In genomic region chr16:10783152-10783434, GRCm38 (mm10) we compare ENCODE assay signal across 10 mouse cellular contexts. TPM values are rescaled to one million over a fixed set of nuclear protein-coding genes. Genes with fewer than 3 reads are reported as not detected.
DNase-seq lines count a peak whose midpoint lies in the region; ATAC-seq lines count a peak whose summit lies in the region.
"Had no signal": no experiment of that assay in that cellular context is flagged by ENCODE, and none has a peak within 500 bp of the region (broad histone marks: within the 10 kb centered on the region; RNA-seq: fewer than 3 reads in every experiment).

No protein-coding gene starts in this region.

- peaks cover 12% of the 10 kb centered on the region; the same call in 1 of the 2 replicates for H3K27me3 ChIP-seq in heart, embryonic 10.5 days (ENCODE audit: insufficient read depth, poor library complexity, severe bottlenecking)
- H3K27me3 ChIP-seq in midbrain, embryonic 15.5 days (replicated peaks) = peaks cover 8% of the 10 kb centered on the region; the same call in 1 of the 2 replicates
- H3K27me3 ChIP-seq in midbrain, embryonic 11.5 days (ENCODE audit: control insufficient read depth, insufficient read depth, low read length) = peaks cover 15% of the 10 kb centered on the region
- no peaks in the 10 kb centered on the region for H3K27me3 ChIP-seq in intestine, embryonic 15.5 days (replicated peaks)

- no peak for ATAC-seq in midbrain, embryonic 15.5 days (replicated peaks)
- ATAC-seq in midbrain, embryonic 11.5 days (ENCODE audit: low FRiP score) = no peak
- no peak for ATAC-seq in intestine, embryonic 15.5 days

- peak overlapping the region; percentile 79 for H3K27ac ChIP-seq in heart, embryonic 10.5 days
- no peak overlapping the region for H3K27ac ChIP-seq in midbrain, embryonic 15.5 days
- H3K27ac ChIP-seq in midbrain, embryonic 11.5 days (ENCODE audit: low read depth, low read length) = no peak overlapping the region
- H3K27ac ChIP-seq in intestine, embryonic 15.5 days = no peak overlapping the region

- H3K9me3 ChIP-seq in heart, embryonic 10.5 days = no peaks in the 10 kb centered on the region
- no peaks in the 10 kb centered on the region for H3K9me3 ChIP-seq in midbrain, embryonic 15.5 days
- H3K9me3 ChIP-seq in midbrain, embryonic 11.5 days (ENCODE audit: control insufficient read depth, low read length) = no peaks in the 10 kb centered on the region
- no peaks in the 10 kb centered on the region for H3K9me3 ChIP-seq in intestine, embryonic 15.5 days

- WGBS in heart, embryonic 10.5 days = 21% methylated on average over 1 of the region's 1 CpGs
- WGBS in midbrain, embryonic 15.5 days = 59% methylated on average over 1 of the region's 1 CpGs
- 62% methylated on average over 1 of the region's 1 CpGs for WGBS in midbrain, embryonic 11.5 days
- 20% methylated on average over 1 of the region's 1 CpGs for WGBS in intestine, embryonic 15.5 days

- peaks cover 72% of the 10 kb centered on the region for H3K4me1 ChIP-seq in heart, embryonic 10.5 days
- peaks cover 35% of the 10 kb centered on the region for H3K4me1 ChIP-seq in midbrain, embryonic 15.5 days
- H3K4me1 ChIP-seq in midbrain, embryonic 11.5 days (ENCODE audit: control insufficient read depth, insufficient read depth, low read length) = peaks cover 10% of the 10 kb centered on the region
- H3K4me1 ChIP-seq in intestine, embryonic 15.5 days (replicated peaks) = peaks cover 43% of the 10 kb centered on the region

- H3K4me3 ChIP-seq in heart, embryonic 10.5 days = 0 out of 2 replicates have a peak overlapping the region, but pooled peaks have one; percentile 82
- no peak overlapping the region for H3K4me3 ChIP-seq in midbrain, embryonic 15.5 days
- H3K4me3 ChIP-seq in midbrain, embryonic 11.5 days (ENCODE audit: low read depth, low read length) = no peak overlapping the region
- peak overlapping the region; percentile 83 for H3K4me3 ChIP-seq in intestine, embryonic 15.5 days (replicated peaks)

- no peak overlapping the region for H3K9ac ChIP-seq in midbrain, embryonic 15.5 days
- no peak overlapping the region for H3K9ac ChIP-seq in midbrain, embryonic 11.5 days (ENCODE audit: low read length)
- no peak overlapping the region for H3K9ac ChIP-seq in intestine, embryonic 15.5 days

- H3K36me3 ChIP-seq in heart, embryonic 10.5 days = no peaks in the 10 kb centered on the region
- H3K36me3 ChIP-seq in midbrain, embryonic 15.5 days (replicated peaks) = no peaks in the 10 kb centered on the region
- no peaks in the 10 kb centered on the region for H3K36me3 ChIP-seq in midbrain, embryonic 11.5 days (ENCODE audit: control insufficient read depth, insufficient read depth, low read length)
- H3K36me3 ChIP-seq in intestine, embryonic 15.5 days = no peaks in the 10 kb centered on the region

- DNase-seq in heart, embryonic 10.5 days (ENCODE audit: low spot score) = no peak
- no peak for DNase-seq in heart, postnatal 4 days
- no peak for DNase-seq in midbrain, embryonic 11.5 days (ENCODE audit: low spot score, missing footprints)
- DNase-seq in thymus, postnatal 0 days (ENCODE audit: low spot score) = peak; percentile 46
- no peak for DNase-seq in embryo, embryonic 10.5 days (ENCODE audit: low spot score)
- DNase-seq in cerebellum, postnatal 14 days = no peak

- H3K4me2 ChIP-seq in midbrain, embryonic 15.5 days = peak overlapping the region; percentile 91; the same call in 1 of the 2 replicates
- no peak overlapping the region for H3K4me2 ChIP-seq in midbrain, embryonic 11.5 days
- H3K4me2 ChIP-seq in intestine, embryonic 15.5 days (replicated peaks) = peak overlapping the region; percentile 91

RNA-seq across cellular contexts. Expression of gene Socs1, which starts 2.2 kb away (rescaled TPM):
- polyA plus RNA-seq in heart, embryonic 10.5 days (2016; fragmentation: Nextera tagmentation; extraction: Ambion mirVana) = 3.7 and 4.1 TPM in 2 replicates
- 1 to 10 TPM; 1.6 TPM for total RNA-seq in heart, postnatal 4 days (2021)
- polyA plus RNA-seq in midbrain, embryonic 15.5 days (2015; fragmentation: Nextera tagmentation; extraction: Ambion mirVana) = 3.4 and 3.9 TPM in 2 replicates
- 2.2 and 2.5 TPM in 2 replicates for polyA plus RNA-seq in midbrain, embryonic 11.5 days (2014; fragmentation: Nextera tagmentation; extraction: Ambion mirVana)
- polyA plus RNA-seq in intestine, embryonic 15.5 days (2015; fragmentation: Nextera tagmentation; extraction: Ambion mirVana) = 5.7 and 6.9 TPM in 2 replicates
- polyA plus RNA-seq in thymus, postnatal 0 days (2015; fragmentation: Nextera tagmentation; extraction: Ambion mirVana) = 146 and 184 TPM in 2 replicates

RNA-seq across cellular contexts. Expression of gene Tnp2, which starts 5.4 kb away (rescaled TPM):
- polyA plus RNA-seq in heart, embryonic 10.5 days (2016; fragmentation: Nextera tagmentation; extraction: Ambion mirVana) = not detected in 2 replicates
- not detected for total RNA-seq in heart, postnatal 4 days (2021)
- polyA plus RNA-seq in midbrain, embryonic 15.5 days (2015; fragmentation: Nextera tagmentation; extraction: Ambion mirVana) = not detected in 2 replicates
- polyA plus RNA-seq in midbrain, embryonic 11.5 days (2014; fragmentation: Nextera tagmentation; extraction: Ambion mirVana) = not detected in 2 replicates
- polyA plus RNA-seq in intestine, embryonic 15.5 days (2015; fragmentation: Nextera tagmentation; extraction: Ambion mirVana) = not detected in 2 replicates
- polyA plus RNA-seq in thymus, postnatal 0 days (2015; fragmentation: Nextera tagmentation; extraction: Ambion mirVana) = 3.7 and 4.5 TPM in 2 replicates
- total RNA-seq: ES-E14; liver, adult 2 months had no signal
- polyA plus RNA-seq: liver, adult 2 months had no signal

RNA-seq across cellular contexts. Expression of gene Prm3, which starts 7.6 kb away (rescaled TPM):
- not detected in 2 replicates for polyA plus RNA-seq in heart, embryonic 10.5 days (2016; fragmentation: Nextera tagmentation; extraction: Ambion mirVana)
- not detected for total RNA-seq in heart, postnatal 4 days (2021)
- polyA plus RNA-seq in midbrain, embryonic 15.5 days (2015; fragmentation: Nextera tagmentation; extraction: Ambion mirVana) = not detected in 2 replicates
- polyA plus RNA-seq in midbrain, embryonic 11.5 days (2014; fragmentation: Nextera tagmentation; extraction: Ambion mirVana) = not detected in 2 replicates
- polyA plus RNA-seq in intestine, embryonic 15.5 days (2015; fragmentation: Nextera tagmentation; extraction: Ambion mirVana) = not detected in 2 replicates
- not detected in 2 replicates for polyA plus RNA-seq in thymus, postnatal 0 days (2015; fragmentation: Nextera tagmentation; extraction: Ambion mirVana)
- total RNA-seq: ES-E14; liver, adult 2 months had no signal
- polyA plus RNA-seq: liver, adult 2 months had no signal

RNA-seq across cellular contexts. Expression of gene Prm2, which starts 12.8 kb away (rescaled TPM):
- polyA plus RNA-seq in heart, embryonic 10.5 days (2016; fragmentation: Nextera tagmentation; extraction: Ambion mirVana) = not detected in 2 replicates
- total RNA-seq in heart, postnatal 4 days (2021) = not detected
- polyA plus RNA-seq in midbrain, embryonic 15.5 days (2015; fragmentation: Nextera tagmentation; extraction: Ambion mirVana) = not detected in 2 replicates
- polyA plus RNA-seq in midbrain, embryonic 11.5 days (2014; fragmentation: Nextera tagmentation; extraction: Ambion mirVana) = not detected in 2 replicates
- not detected in 2 replicates for polyA plus RNA-seq in intestine, embryonic 15.5 days (2015; fragmentation: Nextera tagmentation; extraction: Ambion mirVana)
- polyA plus RNA-seq in thymus, postnatal 0 days (2015; fragmentation: Nextera tagmentation; extraction: Ambion mirVana) = not detected in 2 replicates
- total RNA-seq: ES-E14; liver, adult 2 months had no signal
- polyA plus RNA-seq: liver, adult 2 months had no signal

RNA-seq across cellular contexts. Expression of gene Prm1, which starts 22.5 kb away (rescaled TPM):
- 0.36 TPM in 1 of 2 replicates, not detected in the other for polyA plus RNA-seq in heart, embryonic 10.5 days (2016; fragmentation: Nextera tagmentation; extraction: Ambion mirVana)
- total RNA-seq in heart, postnatal 4 days (2021) = not detected
- polyA plus RNA-seq in midbrain, embryonic 15.5 days (2015; fragmentation: Nextera tagmentation; extraction: Ambion mirVana) = 0.41 and 0.42 TPM in 2 replicates
- polyA plus RNA-seq in midbrain, embryonic 11.5 days (2014; fragmentation: Nextera tagmentation; extraction: Ambion mirVana) = not detected in 2 replicates
- polyA plus RNA-seq in intestine, embryonic 15.5 days (2015; fragmentation: Nextera tagmentation; extraction: Ambion mirVana) = not detected in 2 replicates
- 1.4 and 2.1 TPM in 2 replicates for polyA plus RNA-seq in thymus, postnatal 0 days (2015; fragmentation: Nextera tagmentation; extraction: Ambion mirVana)
- total RNA-seq: ES-E14; liver, adult 2 months had no signal
- polyA plus RNA-seq: liver, adult 2 months had no signal

Comparison
In these comparisons a context has a peak if more than half of its experiments do, and no peak if none do; other contexts are left out.
1. H3K4me3 ChIP-seq: peak in heart, embryonic 10.5 days (single experiment) and intestine, embryonic 15.5 days (single experiment); none in midbrain, embryonic 15.5 days (single experiment) and midbrain, embryonic 11.5 days (single experiment).
2. RNA of gene Socs1, which starts 2.2 kb away (polyA plus RNA-seq): 146 to 184 TPM in thymus, postnatal 0 days; 5.7 to 6.9 TPM in intestine, embryonic 15.5 days, 3.7 to 4.1 TPM in heart, embryonic 10.5 days, 3.4 to 3.9 TPM in midbrain, embryonic 15.5 days and 2.2 to 2.5 TPM in midbrain, embryonic 11.5 days; every median in the first group is over 10 times any median in the second.